Mouse (Mus musculus) cerebellum, postnatal 14 days (tissue): ENCODE data around the gene Notch3.

ENCODE experiments used
- DNase-seq, 2 experiments: peaks; one replicate each; pipeline ENCODE4 v3.0.0; 2021; ENCODE audit warnings: mixed read lengths in 2 of 2

Gene Notch3

DNA sequence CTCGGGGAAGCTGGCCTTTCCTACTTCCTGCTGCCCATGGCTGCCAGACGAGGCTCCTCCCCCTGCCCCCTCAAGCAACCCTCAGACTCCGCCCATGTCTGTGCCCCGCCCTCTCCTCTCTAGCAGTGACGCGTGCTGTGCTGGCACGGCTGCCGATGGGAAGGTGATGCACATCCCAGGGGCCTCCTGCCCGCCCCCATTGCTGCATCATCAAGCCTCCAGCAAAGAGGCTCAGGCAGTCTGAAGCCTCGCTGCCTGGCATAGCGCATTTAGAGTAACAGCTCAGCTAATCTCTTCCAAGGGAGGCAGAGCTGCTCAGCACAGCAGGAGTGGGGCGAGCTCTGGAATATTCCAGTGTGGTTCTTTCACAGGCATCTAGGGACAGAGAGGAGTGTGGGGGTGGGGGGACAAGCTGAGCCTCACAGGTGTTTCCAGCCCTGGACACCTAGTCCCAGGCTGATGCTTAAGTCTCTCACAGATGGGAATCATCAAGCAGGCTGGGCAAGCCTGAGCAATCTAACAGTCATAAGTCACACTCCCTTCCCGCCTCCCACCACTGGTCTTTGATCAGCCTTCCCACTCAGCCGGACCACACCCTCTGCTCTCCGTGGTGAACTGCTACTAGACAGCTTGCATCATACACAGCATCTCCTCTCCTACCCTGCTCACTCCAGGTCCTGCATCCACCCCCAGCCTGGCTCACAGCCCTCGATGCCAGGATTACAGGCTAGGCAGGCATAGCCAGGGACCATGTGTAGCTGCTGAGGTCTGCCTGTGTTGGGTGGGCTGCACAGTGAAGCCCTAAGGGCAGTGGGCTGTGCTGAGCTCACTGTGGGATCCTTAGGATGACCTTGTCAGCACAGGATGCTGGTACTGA, 75.0 kb downstream of the Notch3 start:
- peak; percentile 32 to 47 for DNase-seq

GRCm38 (mm10) chr17:32091032-32091363, 75.7 kb downstream of the Notch3 start:
- no peak for DNase-seq

DNA sequence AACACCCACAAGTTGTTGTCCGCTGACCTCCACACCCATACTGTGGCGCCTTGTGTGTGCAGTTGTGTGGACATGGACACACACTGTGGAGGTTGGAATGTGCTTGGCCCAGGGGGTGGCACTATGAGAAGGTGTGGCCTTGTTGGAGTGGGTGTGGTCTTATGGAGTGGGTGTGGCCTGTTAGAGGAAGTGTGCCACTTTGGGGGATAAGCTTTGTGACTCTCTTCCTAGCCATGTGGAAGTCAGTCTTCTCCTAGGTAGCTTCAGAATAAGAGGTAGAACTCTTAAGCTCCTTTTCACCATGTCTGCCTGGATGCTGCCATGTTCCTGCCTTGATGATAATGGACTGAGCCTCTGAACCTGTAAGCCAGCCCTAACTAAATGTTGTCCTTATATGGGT, 79.6 kb downstream of the Notch3 start:
- DNase-seq, result no peak

- DNase-seq, result no peak
Observed at GRCm38 (mm10) chr17:32083351-32083750, 83.3 kb downstream of the Notch3 start.

GRCm38 (mm10) chr17:32075164-32075563, 91.5 kb downstream of the Notch3 start:
- peak; percentile 41 to 68 for DNase-seq

- no peak for DNase-seq
Observed at GRCm38 (mm10) chr17:32074658-32075057, 92.0 kb downstream of the Notch3 start.

- DNase-seq, result peak; percentile 84 to 92
Observed at GRCm38 (mm10) chr17:32073359-32073758, 93.3 kb downstream of the Notch3 start.
